Comparison of ENCODE assay signal across 8 mouse cellular contexts in genomic region chr6:85451664-85452410, GRCm38 (mm10). TPM values are rescaled to one million over a fixed set of nuclear protein-coding genes. Genes with fewer than 3 reads are reported as not detected.
DNase-seq lines count a peak whose midpoint lies in the region; ATAC-seq and TF ChIP-seq lines count a peak whose summit lies in the region.

Gene Pradc1, minus strand, starts transcription at chr6:85451970.

- H3K4me3 ChIP-seq in cortical plate, adult 2 months (ENCODE audit: insufficient read depth, low read length) = peak within 1 kb of the TSS; percentile 78
- H3K4me3 ChIP-seq in megakaryocyte, embryonic 14.5 days (replicated peaks) = peak within 1 kb of the TSS; percentile 100

- H3K27me3 ChIP-seq in megakaryocyte, embryonic 14.5 days (replicated peaks) = no peaks in the 10 kb centered on the region

- no peak for TF ChIP-seq CTCF in cortical plate, adult 2 months (IDR thresholded peaks at IDR 0.05; ENCODE audit: extremely low read depth, insufficient read depth, low read length)

- H3K36me3 ChIP-seq in megakaryocyte, embryonic 14.5 days (replicated peaks; ENCODE audit: low read length) = peaks cover 31% of the 10 kb centered on the region

- H3K4me1 ChIP-seq in cortical plate, adult 2 months (ENCODE audit: control insufficient read depth, insufficient read depth, low read length) = peaks cover 5% of the 10 kb centered on the region
- H3K4me1 ChIP-seq in megakaryocyte, embryonic 14.5 days = peaks cover 57% of the 10 kb centered on the region

- peak within 1 kb of the TSS; percentile 75 for H3K27ac ChIP-seq in cortical plate, adult 2 months (ENCODE audit: insufficient read depth, low read length)

- TF ChIP-seq POLR2A in cortical plate, adult 2 months (IDR thresholded peaks at IDR 0.05; ENCODE audit: extremely low read depth, insufficient read depth, low read length) = peak; percentile 70

- DNase-seq in gastrocnemius, adult 8-10 months (ENCODE audit: low spot score in 2 of 2) = peak; percentile 98
- DNase-seq in hindlimb bud, embryonic 11.5 days (ENCODE audit: extremely low spot score, low read depth, low spot score) = peak; percentile 87
- DNase-seq in left cerebral cortex, adult 8-10 months (ENCODE audit: low spot score in 2 of 2) = peak; percentile 91 to 98
- DNase-seq in right cerebral cortex, postnatal 10 days (ENCODE audit: low spot score in 2 of 2) = peak; percentile 99
- DNase-seq in urinary bladder, postnatal 25 days (ENCODE audit: low spot score) = peak; percentile 86

- H3K9me3 ChIP-seq in megakaryocyte, embryonic 14.5 days = no peaks in the 10 kb centered on the region

- peak; percentile 51 for ATAC-seq in activated CD4-positive, CD25-positive, alpha-beta regulatory T cell, adult 4 months

RNA-seq across cellular contexts. Expression of gene Pradc1, which starts in this region (rescaled TPM):
- polyA plus RNA-seq in activated CD4-positive, CD25-positive, alpha-beta regulatory T cell, adult 4 months (2017; shearing (Covaris generic)) = 10 to 100 TPM; 17.9 to 24.1 TPM
- polyA plus RNA-seq in cortical plate, adult 2 months (2012; rRNA removed) = 44.0 and 47.4 TPM in 2 replicates
- 10 to 100 TPM; 14.5 to 17.2 (median 16.6) TPM for total RNA-seq in gastrocnemius, adult 8-10 months (2022)
- total RNA-seq in left cerebral cortex, adult 8-10 months (2022) = 10 to 100 TPM; 25.7 to 34.2 (median 32.3) TPM
- 18.8 TPM in 1 of 2 replicates, not detected in the other for polyA plus RNA-seq in megakaryocyte, embryonic 14.5 days (2012; ENCODE audit: insufficient read depth, low replicate concordance)

Comparison
In these comparisons a context has a peak if more than half of its experiments do, and no peak if none do; other contexts are left out.
1. Peak in every context shown above with its lines: DNase-seq, ATAC-seq, H3K4me3 ChIP-seq and H3K27ac ChIP-seq.